Mouse (Mus musculus) B cell, adult 2 months (primary cell): ENCODE results near the gene S100b.

Experiments used
- DNase-seq, 2 experiments: peaks; one replicate each; pipeline ENCODE4 v3.0.0; 2022

The S100b gene

GRCm38 (mm10) chr10:76260358-76261059 is 6.9 kb downstream of the S100b start:
- DNase-seq: no peak

DNA sequence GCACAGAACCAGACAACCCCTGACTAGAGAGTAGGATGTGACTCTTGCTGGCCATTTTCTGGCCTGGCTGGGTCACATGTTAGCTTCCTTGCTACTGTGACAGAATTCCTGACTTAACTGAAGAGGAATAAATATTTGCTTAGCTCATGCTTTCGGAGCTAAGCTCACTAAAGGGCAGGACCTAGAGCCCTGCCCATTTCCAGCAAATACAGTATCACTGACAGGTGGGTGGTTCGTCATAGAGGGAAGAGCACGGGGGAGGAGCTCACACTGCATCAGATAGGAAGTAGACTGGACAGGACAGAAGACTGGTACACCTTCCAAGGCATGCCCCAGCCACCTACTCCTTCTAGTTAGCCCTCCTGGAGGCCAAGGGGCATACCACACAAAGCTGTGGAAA is 7.8 kb downstream of the S100b start:
- DNase-seq: no peak

DNA sequence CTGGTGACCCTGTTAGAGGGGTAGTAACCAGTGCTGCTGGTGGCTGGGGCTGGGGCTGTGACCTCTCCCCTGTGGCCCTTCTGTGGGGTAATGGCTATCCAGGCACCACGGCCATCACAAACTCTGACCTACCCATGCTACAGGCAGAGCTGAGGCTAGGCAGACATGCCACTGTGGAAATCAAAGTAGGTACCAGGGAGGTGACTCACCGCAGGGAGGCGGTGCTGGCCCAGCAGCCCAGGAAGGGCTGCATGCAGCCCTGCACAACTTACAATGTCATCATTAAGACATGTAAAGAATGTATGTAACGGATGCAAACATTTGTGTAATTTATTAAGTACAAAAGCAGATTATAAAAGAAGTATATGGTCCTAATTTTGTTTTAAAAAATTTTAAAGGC is 8.8 kb downstream of the S100b start:
- DNase-seq: no peak

- DNase-seq: peak; percentile 48
Observed at GRCm38 (mm10) chr10:76271238-76271637, 17.6 kb downstream of the S100b start.

DNA sequence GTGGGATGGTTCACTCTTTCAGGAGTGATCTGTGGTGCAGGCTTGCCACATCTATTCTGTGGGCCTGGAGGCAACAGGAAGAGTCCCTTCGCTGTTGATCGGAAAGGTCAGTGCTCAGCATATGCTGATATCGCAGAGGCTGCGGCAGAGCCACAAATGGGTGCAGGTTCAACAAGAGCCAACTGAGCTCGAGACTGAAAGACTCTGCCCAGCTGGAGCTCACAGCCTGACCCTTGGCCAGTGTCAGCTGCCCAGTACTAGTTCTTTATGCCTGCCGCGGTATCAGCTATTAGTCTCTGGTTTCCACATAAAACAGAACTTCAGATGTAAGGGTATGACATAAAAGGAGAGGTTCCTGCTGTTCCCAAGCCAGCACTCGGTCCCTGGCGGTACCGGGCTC is 21.6 kb downstream of the S100b start:
- no peak for DNase-seq

DNA sequence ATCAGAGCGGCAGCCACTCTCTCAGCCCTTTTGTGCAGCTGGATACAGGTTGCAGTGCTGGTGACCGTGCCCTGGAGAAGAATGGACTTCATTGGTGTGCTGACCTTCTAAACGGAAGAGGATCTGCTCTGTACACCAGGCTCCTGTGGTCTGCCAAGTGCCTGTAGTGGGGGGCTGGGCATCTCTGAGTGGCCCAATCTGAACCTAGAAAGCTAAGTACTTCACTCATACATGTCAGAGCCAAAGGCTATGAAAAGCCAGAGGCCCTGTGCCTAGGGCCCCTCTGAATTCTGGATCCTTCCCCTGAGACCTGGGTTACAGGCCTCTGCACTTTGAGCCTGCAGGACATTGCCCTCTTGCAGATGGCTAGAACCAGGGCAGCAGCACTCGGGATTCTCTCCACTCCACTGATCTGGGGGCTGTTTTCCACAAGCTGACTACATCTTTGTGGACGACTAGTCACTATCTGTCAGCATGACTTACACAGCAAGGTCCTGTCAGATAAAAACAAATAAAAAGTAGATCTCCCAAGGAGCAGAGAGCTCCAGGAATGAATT is 25.0 kb downstream of the S100b start:
- no peak for DNase-seq

GRCm38 (mm10) chr10:76288268-76288993 is 34.8 kb downstream of the S100b start:
- DNase-seq: no peak

- no peak for DNase-seq
Observed at GRCm38 (mm10) chr10:76289052-76289451, 35.4 kb downstream of the S100b start.

GRCm38 (mm10) chr10:76289936-76290671 is 36.5 kb downstream of the S100b start:
- no peak for DNase-seq

DNA sequence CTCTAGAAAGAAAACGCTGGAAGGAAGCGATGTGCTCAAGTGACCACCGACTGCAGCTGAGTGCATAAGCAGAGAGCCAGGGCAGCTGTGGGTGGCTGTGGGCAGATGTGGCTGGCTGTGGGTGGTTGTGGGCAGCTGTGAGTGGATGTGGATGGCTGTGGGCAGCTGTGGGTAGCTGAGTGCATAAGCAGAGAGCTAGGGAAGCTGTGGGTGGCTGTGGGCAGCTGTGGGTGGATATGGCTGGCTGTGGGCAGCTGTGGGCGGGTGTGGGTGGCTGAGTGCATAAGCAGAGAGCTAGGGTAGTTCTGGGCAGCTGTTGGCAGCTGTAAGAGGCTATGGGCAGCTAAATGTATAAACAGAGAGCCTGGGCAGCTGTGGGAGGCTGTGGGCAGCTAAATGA is 39.6 kb downstream of the S100b start:
- no peak for DNase-seq

- no peak for DNase-seq
Observed at GRCm38 (mm10) chr10:76300133-76300532, 46.5 kb downstream of the S100b start.

GRCm38 (mm10) chr10:76306738-76307137 is 53.1 kb downstream of the S100b start:
- peak; percentile 21 to 26 for DNase-seq
